Comparison of ENCODE assay signal across 8 mouse cellular contexts in genomic region chr11:118569571-118570062, GRCm38 (mm10).
DNase-seq lines count a peak whose midpoint lies in the region; ATAC-seq lines count a peak whose summit lies in the region.

No protein-coding gene starts in this region.

- ATAC-seq in kidney, embryonic 15.5 days (replicated peaks; ENCODE audit: low FRiP score), result no peak
- ATAC-seq in intestine, embryonic 16.5 days, result no peak
- ATAC-seq in neural tube, embryonic 13.5 days (ENCODE audit: low read depth), result peak; percentile 55; the same call in 1 of the 2 replicates

- H3K4me1 ChIP-seq in kidney, embryonic 15.5 days, result peaks cover 13% of the 10 kb centered on the region; the same call in 1 of the 2 replicates
- H3K4me1 ChIP-seq in embryonic facial prominence, embryonic 10.5 days, result peaks cover 24% of the 10 kb centered on the region
- H3K4me1 ChIP-seq in intestine, embryonic 16.5 days (ENCODE audit: control insufficient read depth, insufficient read depth, low read length), result no peaks in the 10 kb centered on the region
- H3K4me1 ChIP-seq in neural tube, embryonic 13.5 days (replicated peaks), result peaks cover 77% of the 10 kb centered on the region

- WGBS in kidney, embryonic 15.5 days, result under 1% methylated on average over 42 of the region's 51 CpGs
- WGBS in embryonic facial prominence, embryonic 10.5 days, result under 1% methylated on average over 51 of the region's 51 CpGs
- under 1% methylated on average over 47 of the region's 51 CpGs for WGBS in intestine, embryonic 16.5 days
- under 1% methylated on average over 40 of the region's 51 CpGs for WGBS in neural tube, embryonic 13.5 days

- no peak overlapping the region for H3K27ac ChIP-seq in kidney, embryonic 15.5 days
- H3K27ac ChIP-seq in embryonic facial prominence, embryonic 10.5 days (replicated peaks), result no peak overlapping the region
- H3K27ac ChIP-seq in intestine, embryonic 16.5 days (ENCODE audit: low read length), result no peak overlapping the region
- peak overlapping the region; percentile 80 for H3K27ac ChIP-seq in neural tube, embryonic 13.5 days (replicated peaks)

- DNase-seq in kidney, adult 11 months, result no peak
- peak; percentile 31 for DNase-seq in embryonic facial prominence, embryonic 10.5 days (ENCODE audit: low spot score)
- DNase-seq in adrenal gland, adult 18-20 months (ENCODE audit: low spot score in 2 of 2), result no peak
- no peak for DNase-seq in spleen, postnatal 36 days (ENCODE audit: low spot score in 2 of 2)
- DNase-seq in adrenal gland, postnatal 4 days (ENCODE audit: low spot score in 2 of 2), result no peak

- no peak overlapping the region for H3K9ac ChIP-seq in kidney, embryonic 15.5 days
- no peak overlapping the region for H3K9ac ChIP-seq in intestine, embryonic 16.5 days (ENCODE audit: low read depth, low read length)
- H3K9ac ChIP-seq in neural tube, embryonic 13.5 days, result peak overlapping the region; percentile 75

- peak overlapping the region; percentile 25 for H3K4me3 ChIP-seq in kidney, embryonic 15.5 days (replicated peaks)
- peak overlapping the region; percentile 50 for H3K4me3 ChIP-seq in embryonic facial prominence, embryonic 10.5 days
- H3K4me3 ChIP-seq in intestine, embryonic 16.5 days (ENCODE audit: low read length), result no peak overlapping the region
- peak overlapping the region; percentile 49 for H3K4me3 ChIP-seq in neural tube, embryonic 13.5 days

- H3K4me2 ChIP-seq in kidney, embryonic 15.5 days, result peak overlapping the region; percentile 47
- 0 out of 2 replicates have a peak overlapping the region, but pooled peaks have one; percentile 10 for H3K4me2 ChIP-seq in intestine, embryonic 16.5 days (ENCODE audit: low read depth, low read length)
- peak overlapping the region; percentile 82 for H3K4me2 ChIP-seq in neural tube, embryonic 13.5 days

- peaks cover 98% of the 10 kb centered on the region for H3K27me3 ChIP-seq in kidney, embryonic 15.5 days
- H3K27me3 ChIP-seq in embryonic facial prominence, embryonic 10.5 days (replicated peaks; ENCODE audit: low read depth, poor library complexity, severe bottlenecking), result peaks cover 92% of the 10 kb centered on the region
- H3K27me3 ChIP-seq in intestine, embryonic 16.5 days (replicated peaks; ENCODE audit: control insufficient read depth, insufficient read depth, low read length), result peaks cover 65% of the 10 kb centered on the region
- H3K27me3 ChIP-seq in neural tube, embryonic 13.5 days, result peaks cover 63% of the 10 kb centered on the region

- H3K9me3 ChIP-seq in kidney, embryonic 15.5 days (replicated peaks), result no peaks in the 10 kb centered on the region
- H3K9me3 ChIP-seq in embryonic facial prominence, embryonic 10.5 days, result no peaks in the 10 kb centered on the region
- H3K9me3 ChIP-seq in intestine, embryonic 16.5 days (ENCODE audit: control insufficient read depth, low read length), result no peaks in the 10 kb centered on the region
- H3K9me3 ChIP-seq in neural tube, embryonic 13.5 days, result no peaks in the 10 kb centered on the region

- no peaks in the 10 kb centered on the region for H3K36me3 ChIP-seq in kidney, embryonic 15.5 days
- no peaks in the 10 kb centered on the region for H3K36me3 ChIP-seq in embryonic facial prominence, embryonic 10.5 days (replicated peaks)
- no peaks in the 10 kb centered on the region for H3K36me3 ChIP-seq in intestine, embryonic 16.5 days (ENCODE audit: control insufficient read depth, insufficient read depth, low read length)
- H3K36me3 ChIP-seq in neural tube, embryonic 13.5 days, result no peaks in the 10 kb centered on the region

Comparison
In these comparisons a context has a peak if more than half of its experiments do, and no peak if none do; other contexts are left out.
1. H3K4me2 ChIP-seq: peak in every context shown above with its lines; median percentile 82 in neural tube, embryonic 13.5 days; 47 in kidney, embryonic 15.5 days; 10 in intestine, embryonic 16.5 days.